Mouse (Mus musculus) hindbrain, embryonic 14.5 days (tissue): ENCODE data around the gene Notum. TPM values are rescaled to one million over a fixed set of nuclear protein-coding genes. Genes with fewer than 3 reads are reported as not detected.

Source experiments
- ATAC-seq: fragments of 200-750 bp; cut with Nextera tagmentation; 2 replicates; pipeline ENCODE4 v1.8.0; 2017; ENCODE audit warnings: moderate number of reproducible peaks, mild to moderate bottlenecking, moderate TSS enrichment, moderate library complexity; ENCODE audit not compliant: low FRiP score
- DNase-seq: peaks from one replicate; pipeline ENCODE4 v3.0.0-alpha.2; 2015; ENCODE audit warnings: low spot score
- H3K27ac ChIP-seq: fragments of 300-500 bp; sonication (generic); 2 replicates; pipeline ENCODE4 v1.5.1; 2014; ENCODE audit warnings: mild to moderate bottlenecking, moderate library complexity
- H3K27me3 ChIP-seq: fragments of 300-500 bp; sonication (generic); 2 replicates; pipeline ENCODE4 v1.6.1; 2014; ENCODE audit warnings: mild to moderate bottlenecking, low read length, mixed read lengths; ENCODE audit not compliant: control insufficient read depth, insufficient read depth
- H3K36me3 ChIP-seq: fragments of 300-500 bp; sonication (generic); replicated peaks from 2 replicates; pipeline ENCODE4 v1.6.1; 2014; ENCODE audit not compliant: control insufficient read depth, insufficient read depth
- H3K4me1 ChIP-seq: fragments of 300-500 bp; sonication (generic); replicated peaks from 2 replicates; pipeline ENCODE4 v1.6.1; 2014; ENCODE audit warnings: antibody characterized with exemption, low read length, mixed read lengths; ENCODE audit not compliant: control insufficient read depth, insufficient read depth
- H3K4me2 ChIP-seq: fragments of 300-500 bp; sonication (generic); replicated peaks from 2 replicates; pipeline ENCODE4 v1.6.1; 2014; ENCODE audit warnings: mild to moderate bottlenecking, moderate library complexity
- H3K4me3 ChIP-seq: fragments of 300-500 bp; sonication (generic); replicated peaks from 2 replicates; pipeline ENCODE4 v1.5.1; 2014; ENCODE audit warnings: mild to moderate bottlenecking, low read length
- H3K9ac ChIP-seq: fragments of 300-500 bp; sonication (generic); 2 replicates; pipeline ENCODE4 v1.6.1; 2014
- H3K9me3 ChIP-seq: fragments of 300-500 bp; sonication (generic); 2 replicates; pipeline ENCODE4 v1.6.1; 2016; ENCODE audit warnings: low read length; ENCODE audit not compliant: control insufficient read depth
- WGBS: fragments of 180-500 bp; shearing (Covaris S2); extraction: QIAGEN DNeasy Blood & Tissue Kit; methylation state at CpG from one replicate; pipeline ENCODE4 v1.1.7; 2014; 5-methylcytosine and 5-hydroxymethylcytosine counted together
- polyA plus RNA-seq: library from polyadenylated mRNA; unstranded; fragments of >200 nt; fragmentation: Nextera tagmentation; extraction: Ambion mirVana; gene quantifications from 2 replicates; pipeline ENCODE4 v1.2.1, GENCODE M21; 2014

The Notum gene
- polyA plus RNA-seq, 1 experiment from 2014 or later = 2.2 TPM

DNA sequence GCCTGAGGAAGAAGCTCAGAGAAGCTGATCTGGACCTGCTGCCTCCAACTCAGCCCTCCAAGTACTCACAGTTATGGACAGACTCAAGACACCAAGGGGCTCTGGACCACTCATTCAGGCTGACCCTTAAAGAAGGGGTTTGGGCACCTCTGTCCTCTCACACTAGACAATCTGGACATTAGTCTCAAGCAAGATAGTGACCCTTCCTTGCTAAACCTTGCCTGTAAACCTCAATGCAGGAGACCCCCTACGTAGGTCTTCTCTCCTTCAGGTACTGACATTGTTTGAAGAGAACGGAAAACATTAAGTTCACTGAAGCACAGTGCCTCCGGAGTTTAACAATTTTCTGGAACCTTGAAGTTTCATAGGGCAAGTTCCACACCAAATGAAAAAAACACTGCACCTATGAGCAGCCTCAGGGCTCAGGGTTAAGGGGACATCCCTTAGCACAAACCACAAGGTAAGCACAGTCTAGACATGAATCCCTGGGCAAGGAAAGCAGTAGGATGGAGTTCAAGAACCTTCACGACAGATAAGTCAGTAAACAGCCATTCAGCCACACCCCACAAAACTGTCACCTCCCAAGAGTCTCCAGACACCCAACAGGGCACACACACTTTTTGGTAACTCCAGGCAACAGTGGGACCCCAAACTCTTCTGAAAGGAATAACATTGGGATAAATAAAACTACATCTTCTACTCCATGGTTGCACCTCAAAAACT is 29.1 kb downstream of the Notum start:
- H3K4me3 ChIP-seq = peak overlapping the region; percentile 89
- WGBS = 74% methylated on average over 4 of the region's 4 CpGs

DNA sequence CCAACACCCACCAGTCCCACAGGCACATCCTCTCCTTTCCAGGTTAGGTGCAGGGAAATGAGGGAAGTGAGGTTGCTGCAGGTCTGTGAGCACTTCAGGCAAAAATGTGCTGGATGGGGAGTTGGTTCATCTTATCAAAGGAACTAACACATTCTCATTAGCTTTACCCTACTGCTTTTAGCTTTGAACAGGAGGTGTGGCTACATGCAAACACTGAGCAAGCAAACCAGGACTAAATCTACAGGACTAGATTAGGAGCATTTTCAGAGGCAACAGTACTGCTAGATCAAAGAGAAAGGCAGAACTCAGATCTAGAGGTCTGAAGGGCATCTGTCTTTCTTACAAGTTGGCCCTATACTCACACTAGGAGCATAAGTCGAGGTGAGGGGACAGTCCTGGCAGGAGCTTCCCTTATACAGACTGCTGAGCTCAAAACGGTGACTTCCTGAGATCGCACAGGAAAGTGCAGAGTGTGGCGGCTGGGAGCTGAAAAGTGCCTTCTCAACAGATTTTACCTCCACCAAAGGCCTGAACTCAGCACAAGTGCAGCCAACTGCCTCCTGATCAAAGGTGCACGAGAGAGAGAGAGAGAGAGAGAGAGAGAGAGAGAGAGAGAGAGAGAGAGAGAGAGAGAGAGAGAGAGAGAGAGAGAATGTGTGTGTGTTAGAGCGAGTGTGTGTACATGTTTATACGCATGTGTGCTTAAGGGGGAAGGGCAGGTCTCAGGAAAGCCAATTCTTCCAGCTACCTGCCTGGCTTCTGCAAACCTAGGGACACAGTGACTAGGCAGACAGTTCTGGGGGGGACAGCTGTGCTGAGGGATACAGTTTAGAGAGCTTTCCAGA is 29.9 kb downstream of the Notum start:
- H3K36me3 ChIP-seq = peaks cover 27% of the 10 kb centered on the region
- H3K9me3 ChIP-seq = no peaks in the 10 kb centered on the region
- 39% methylated on average over 7 of the region's 7 CpGs for WGBS
- ATAC-seq (no peak), DNase-seq (no peak)
- peaks cover 33% of the 10 kb centered on the region for H3K4me1 ChIP-seq
- H3K27me3 ChIP-seq = no peaks in the 10 kb centered on the region
- peak overlapping the region; percentile 89; the same call in 1 of the 2 replicates for H3K4me3 ChIP-seq
- 0 out of 2 replicates have a peak overlapping the region, but pooled peaks have one; percentile 32 for H3K27ac ChIP-seq
- peak overlapping the region; percentile 90 for H3K9ac ChIP-seq
- H3K4me2 ChIP-seq = peak overlapping the region; percentile 94; the same call in 1 of the 2 replicates

More for the DNA sequence above, 29.1 kb downstream of the Notum start:
- Histone ChIP-seq H3K36me3 (peaks cover 21% of the 10 kb centered on the region), H3K9me3 (no peaks in the 10 kb centered on the region), H3K4me2 (peak overlapping the region; percentile 94), H3K4me1 (peaks cover 33% of the 10 kb centered on the region), H3K27me3 (no peaks in the 10 kb centered on the region), H3K27ac (peak overlapping the region; percentile 89; the same call in 1 of the 2 replicates), H3K9ac (peak overlapping the region; percentile 90)
- DNase-seq (no peak), ATAC-seq (no peak)

DNA sequence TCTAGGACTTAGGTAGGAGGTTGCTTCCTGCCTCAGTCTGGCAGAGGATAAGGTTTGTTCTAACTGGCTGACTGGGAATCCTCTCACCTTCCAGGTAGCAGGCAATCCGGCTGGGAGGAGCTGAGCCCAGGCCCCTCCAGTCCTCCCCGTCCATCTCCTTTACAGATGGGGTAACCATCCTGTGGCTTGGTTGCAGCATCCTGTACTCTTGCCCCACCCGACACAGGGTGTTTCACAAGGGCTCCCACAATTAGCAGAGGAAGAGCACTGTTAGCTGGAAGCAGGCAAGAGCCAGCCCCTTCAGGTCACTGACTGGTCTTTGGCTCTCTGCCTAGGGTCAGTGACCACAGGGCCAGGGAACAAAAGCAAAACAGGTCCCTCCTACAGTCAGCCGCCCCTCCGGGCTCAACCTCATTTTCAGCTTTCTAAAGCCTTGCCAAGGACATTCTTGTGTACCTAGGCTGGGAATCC is 30.5 kb downstream of the Notum start:
- WGBS = 37% methylated on average over 5 of the region's 5 CpGs
- peak overlapping the region; percentile 35 for H3K4me2 ChIP-seq

DNA sequence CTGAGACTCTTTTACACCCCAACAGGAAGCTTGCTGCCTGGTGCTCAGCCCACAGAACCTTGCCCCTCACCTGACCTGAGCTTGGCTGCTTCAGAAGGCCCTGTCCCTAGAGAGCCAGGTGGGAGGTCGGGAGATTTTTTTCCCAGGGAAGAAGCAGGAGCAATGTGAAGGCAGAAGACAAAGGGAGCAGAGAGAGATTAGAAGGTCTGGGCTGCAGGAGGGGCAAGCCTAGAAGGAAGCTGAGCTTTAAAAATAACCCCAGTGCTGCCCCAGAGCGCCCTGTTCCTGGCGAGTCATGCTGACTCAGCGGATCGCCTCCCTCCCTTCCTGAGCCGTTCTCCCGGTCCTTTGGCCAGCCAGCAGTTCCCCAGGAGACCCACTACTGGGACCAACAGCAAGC is 31.1 kb downstream of the Notum start:
- Histone ChIP-seq H3K9me3 (no peaks in the 10 kb centered on the region), H3K36me3 (peaks cover 27% of the 10 kb centered on the region), H3K27ac (peak overlapping the region; percentile 51), H3K9ac (peak overlapping the region; percentile 36; the same call in 1 of the 2 replicates), H3K27me3 (no peaks in the 10 kb centered on the region), H3K4me2 (peak overlapping the region; percentile 35; the same call in 1 of the 2 replicates), H3K4me1 (peaks cover 40% of the 10 kb centered on the region), H3K4me3 (no peak overlapping the region)
- no peak for ATAC-seq
- no peak for DNase-seq
- 36% methylated on average over 7 of the region's 7 CpGs for WGBS

More for the DNA sequence above, 30.5 kb downstream of the Notum start:
- Histone ChIP-seq H3K9me3 (no peaks in the 10 kb centered on the region), H3K4me1 (peaks cover 35% of the 10 kb centered on the region), H3K27me3 (no peaks in the 10 kb centered on the region), H3K9ac (peak overlapping the region; percentile 36; the same call in 1 of the 2 replicates), H3K27ac (peak overlapping the region; percentile 51), H3K36me3 (peaks cover 27% of the 10 kb centered on the region), H3K4me3 (no peak overlapping the region)
- no peak for ATAC-seq
- DNase-seq = no peak

DNA sequence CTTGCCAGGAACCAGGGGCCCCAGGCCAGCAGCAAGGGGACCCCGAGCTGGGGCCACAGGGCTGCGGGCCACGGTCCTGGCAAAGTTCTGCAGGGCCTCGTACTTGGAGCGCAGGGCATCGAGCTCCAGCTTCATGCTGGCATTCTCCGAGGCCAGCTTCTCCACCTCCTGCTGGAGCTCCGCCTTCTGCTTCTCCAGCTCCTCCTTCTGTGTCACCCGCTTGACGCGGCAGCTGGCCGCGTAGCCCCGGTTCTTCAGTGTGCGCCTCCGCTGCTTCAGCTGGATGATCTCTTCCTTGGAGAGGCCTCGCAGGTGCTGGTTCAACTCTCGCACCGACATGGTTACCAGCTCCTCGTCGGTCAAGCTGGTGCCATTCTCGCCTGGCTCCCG is 31.6 kb downstream of the Notum start:
- Histone ChIP-seq H3K4me3 (no peak overlapping the region), H3K27me3 (no peaks in the 10 kb centered on the region), H3K9me3 (no peaks in the 10 kb centered on the region), H3K4me1 (peaks cover 41% of the 10 kb centered on the region), H3K27ac (no peak overlapping the region), H3K9ac (no peak overlapping the region), H3K36me3 (peaks cover 27% of the 10 kb centered on the region), H3K4me2 (no peak overlapping the region)
- WGBS = 75% methylated on average over 23 of the region's 23 CpGs
- ATAC-seq = no peak
- DNase-seq = no peak

DNA sequence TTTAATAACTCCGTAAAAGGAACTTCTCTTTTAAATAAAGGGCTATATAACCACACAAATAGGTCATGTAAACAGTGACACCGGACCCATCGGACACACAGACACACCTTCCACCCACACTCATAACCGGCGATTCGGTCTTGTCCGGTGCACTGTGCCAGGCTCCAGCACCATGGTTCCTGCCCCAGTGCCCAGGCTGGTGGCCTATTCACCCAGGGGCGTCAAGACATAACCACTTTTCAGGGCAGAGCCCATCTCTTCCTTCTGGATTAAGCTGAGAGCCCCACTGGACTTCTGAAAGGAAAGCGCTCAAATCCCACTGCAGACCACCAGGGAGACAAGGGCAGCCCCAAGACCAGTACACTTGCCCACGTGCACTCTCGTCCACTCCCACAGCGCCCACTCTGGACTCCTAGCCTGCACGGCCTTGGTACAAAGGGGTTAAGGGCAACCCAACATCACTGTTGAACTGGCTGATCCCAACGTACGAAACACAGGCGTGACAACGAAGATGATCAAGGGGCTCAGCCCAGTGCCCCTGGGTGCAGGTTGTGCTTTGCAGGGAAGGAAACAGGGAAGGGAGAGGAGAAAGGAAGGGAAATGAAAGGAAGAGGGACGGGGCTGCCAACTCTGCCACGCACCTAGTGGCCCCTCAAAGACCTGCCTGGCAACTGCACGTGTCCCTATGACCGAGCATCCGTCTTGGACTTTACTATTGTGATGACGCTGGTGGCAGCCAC is 32.2 kb downstream of the Notum start:
- WGBS = 93% methylated on average over 23 of the region's 23 CpGs
- Histone ChIP-seq H3K4me1 (peaks cover 47% of the 10 kb centered on the region), H3K4me2 (no peak overlapping the region), H3K36me3 (peaks cover 27% of the 10 kb centered on the region), H3K9me3 (no peaks in the 10 kb centered on the region), H3K27me3 (no peaks in the 10 kb centered on the region), H3K27ac (no peak overlapping the region), H3K4me3 (no peak overlapping the region), H3K9ac (no peak overlapping the region)
- ATAC-seq (no peak), DNase-seq (no peak)

DNA sequence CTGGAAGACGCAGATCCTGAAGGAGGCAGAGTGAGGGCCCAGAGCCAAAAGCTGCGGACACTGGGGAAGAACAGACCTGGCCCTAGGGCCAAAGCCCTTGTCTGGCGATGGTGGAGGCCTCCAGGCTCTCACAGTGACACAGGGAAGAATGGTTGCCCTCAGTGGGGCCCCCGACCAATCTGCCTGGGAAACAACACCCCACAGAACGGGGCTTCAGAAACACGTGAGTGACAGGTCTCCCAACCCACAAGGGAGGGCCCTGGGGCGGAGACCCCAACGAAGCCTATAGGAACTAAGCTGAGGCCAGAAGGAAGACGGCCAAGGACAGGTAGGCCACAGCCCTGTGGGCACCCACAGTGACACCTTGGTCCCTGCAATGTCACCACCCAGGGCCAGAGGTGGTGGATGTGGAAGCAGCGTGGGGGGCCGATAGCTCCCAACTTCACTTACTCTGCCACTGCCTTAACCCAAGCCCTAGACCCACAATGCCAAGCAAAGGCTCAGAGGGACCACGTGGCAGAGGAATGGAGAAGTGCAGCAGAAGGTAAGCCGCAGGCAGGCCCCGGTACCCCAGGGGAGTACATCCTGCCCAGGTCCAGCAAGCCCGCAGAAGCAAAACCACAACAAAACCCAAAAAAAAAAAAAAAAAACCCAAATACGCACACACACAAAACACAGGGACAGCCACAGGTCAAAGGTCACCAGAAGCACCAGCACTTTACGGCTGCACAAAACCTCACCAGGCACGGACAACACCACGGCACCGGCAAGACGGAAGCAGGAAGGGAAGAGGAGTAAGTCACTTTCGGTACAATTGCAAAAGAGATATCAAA is 33.3 kb downstream of the Notum start:
- Histone ChIP-seq H3K27me3 (no peaks in the 10 kb centered on the region), H3K4me1 (peaks cover 52% of the 10 kb centered on the region), H3K4me2 (no peak overlapping the region), H3K27ac (no peak overlapping the region), H3K9ac (no peak overlapping the region), H3K9me3 (no peaks in the 10 kb centered on the region), H3K36me3 (peaks cover 35% of the 10 kb centered on the region), H3K4me3 (no peak overlapping the region)
- no peak for DNase-seq
- ATAC-seq = no peak
- WGBS = 84% methylated on average over 22 of the region's 22 CpGs

DNA sequence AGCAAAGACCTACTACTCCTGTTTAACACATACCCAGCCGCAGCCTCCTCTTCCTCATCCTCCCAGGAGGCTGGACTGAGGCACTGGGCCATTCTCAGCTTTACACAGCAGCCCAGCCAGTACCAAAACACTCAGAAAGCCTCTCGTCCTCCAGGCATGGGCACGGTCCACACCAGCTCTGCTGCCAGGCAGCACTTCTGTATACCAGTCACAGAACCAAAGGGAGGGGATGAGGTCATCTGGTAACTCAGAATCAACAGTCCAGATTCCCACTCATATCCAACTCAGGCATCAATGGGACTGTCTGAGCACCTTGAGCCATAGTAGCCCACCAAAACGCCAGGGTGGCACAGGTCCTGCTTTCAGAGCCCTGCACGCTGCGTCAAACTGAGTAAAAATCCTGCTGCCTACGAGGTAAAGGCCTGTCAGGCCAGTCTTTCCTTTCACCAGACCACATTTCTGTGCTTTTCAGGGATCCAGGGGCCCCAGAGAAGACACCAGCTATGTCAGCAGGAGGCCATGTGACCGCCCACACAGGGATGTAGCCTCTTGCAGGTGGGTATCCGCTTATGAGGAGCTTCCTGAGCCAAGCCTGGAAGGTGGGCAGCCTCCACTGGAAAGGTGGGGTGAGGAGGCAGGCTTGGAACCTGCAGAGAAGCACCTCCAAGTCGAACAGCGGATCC is 34.0 kb downstream of the Notum start:
- H3K27me3 ChIP-seq = no peaks in the 10 kb centered on the region
- no peak overlapping the region for H3K4me2 ChIP-seq
- peaks cover 41% of the 10 kb centered on the region for H3K36me3 ChIP-seq
- 93% methylated on average over 11 of the region's 11 CpGs for WGBS
- no peaks in the 10 kb centered on the region for H3K9me3 ChIP-seq
- H3K4me1 ChIP-seq = peaks cover 46% of the 10 kb centered on the region
- DNase-seq (no peak), ATAC-seq (no peak)
- H3K4me3 ChIP-seq = no peak overlapping the region
- H3K9ac ChIP-seq = no peak overlapping the region
- H3K27ac ChIP-seq = no peak overlapping the region
